Mouse (Mus musculus): Measurements from ENCODE around the gene Gm2075.
"Not testable (repeated sequence)": the region's sequence is repeated elsewhere in the genome, so short reads cannot be mapped to it uniquely, and the experiment has no call there.

DNA sequence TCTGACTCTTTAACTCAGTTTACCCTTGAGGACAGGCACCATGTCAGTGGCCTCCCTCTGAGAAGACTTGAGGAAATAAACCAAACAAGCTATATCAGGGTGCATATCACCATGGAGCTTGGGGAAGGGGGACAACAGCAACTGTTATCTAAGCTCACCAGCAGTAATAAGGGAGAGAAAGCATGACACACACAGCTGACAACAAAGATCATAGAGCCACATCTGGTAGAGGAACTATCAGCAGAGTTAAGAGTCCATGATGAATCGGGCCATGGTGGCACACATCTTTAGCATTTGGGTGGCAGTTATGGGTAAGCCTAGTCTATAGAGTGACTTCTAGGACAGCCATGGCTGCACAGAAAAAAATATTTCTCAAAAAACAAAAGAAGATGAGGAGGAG, 28.1 kb downstream of the Gm2075 start:
- TF ChIP-seq ZNF384 (IDR thresholded peaks at IDR 0.05; ENCODE audit: low read depth, low read length); ZC3H11A (IDR thresholded peaks at IDR 0.05; ENCODE audit: borderline replicate concordance, low read depth, low read length); MAFK (IDR thresholded peaks at IDR 0.05; ENCODE audit: insufficient read depth, low read depth, low read length); HCFC1 (IDR thresholded peaks at IDR 0.05; ENCODE audit: borderline replicate concordance, insufficient read depth, low read length): not testable (repeated sequence)
